Mouse (Mus musculus) thymus, adult 2 months (tissue): ENCODE data around the gene Nktr. TPM values are rescaled to one million over a fixed set of nuclear protein-coding genes. Genes with fewer than 3 reads are reported as not detected.

Source experiments
- DNase-seq: peaks from one replicate; pipeline ENCODE4 v3.0.0; 2021
- H3K27ac ChIP-seq: fragments of 200-500 bp; 2 replicates; pipeline ENCODE4 v1.5.1; 2012; ENCODE audit warnings: low read length, control low read depth; ENCODE audit not compliant: control insufficient read depth, insufficient read depth
- H3K27me3 ChIP-seq: fragments of 200-500 bp; 2 replicates; pipeline ENCODE4 v1.6.1; 2012; ENCODE audit warnings: mild to moderate bottlenecking, low read length, moderate library complexity, mixed read lengths; ENCODE audit not compliant: control insufficient read depth, insufficient read depth
- H3K36me3 ChIP-seq: fragments of 200-500 bp; 2 replicates; pipeline ENCODE4 v1.6.1; 2012; ENCODE audit warnings: mild to moderate bottlenecking, low read length, moderate library complexity; ENCODE audit not compliant: control insufficient read depth, insufficient read depth
- H3K4me1 ChIP-seq: fragments of 200-500 bp; replicated peaks from 2 replicates; pipeline ENCODE4 v1.6.1; 2012; ENCODE audit warnings: low read length; ENCODE audit not compliant: control insufficient read depth, insufficient read depth
- H3K4me3 ChIP-seq: fragments of 200-500 bp; 2 replicates; pipeline ENCODE4 v1.5.1; 2012; ENCODE audit warnings: mild to moderate bottlenecking, low read length, control low read depth, moderate library complexity; ENCODE audit not compliant: control insufficient read depth, insufficient read depth
- CTCF ChIP-seq: fragments of 200-500 bp; IDR thresholded peaks from 2 replicates; pipeline ENCODE4 v1.5.1; 2012; ENCODE audit warnings: mild to moderate bottlenecking, control low read depth, low read length, moderate library complexity, borderline replicate concordance; ENCODE audit not compliant: control insufficient read depth, poor library complexity, insufficient read depth; ENCODE audit errors: extremely low read depth
- POLR2A ChIP-seq: fragments of 200-500 bp; IDR thresholded peaks from 2 replicates; pipeline ENCODE4 v1.6.1; 2012; ENCODE audit warnings: mild to moderate bottlenecking, low read length, control low read depth, moderate library complexity; ENCODE audit not compliant: control insufficient read depth, poor library complexity, insufficient read depth; ENCODE audit errors: extremely low read depth
- WGBS: fragments of 180-500 bp; shearing (Covaris S2); methylation state at CpG from one replicate; pipeline ENCODE4 v1.1.7; 2018; 5-methylcytosine and 5-hydroxymethylcytosine counted together
- polyA plus RNA-seq: library from polyadenylated mRNA; depleted of rRNA; stranded (reverse); fragments of >200 nt; gene quantifications from 2 replicates; pipeline ENCODE4 v1.2.3, GENCODE M21; 2012

The Nktr gene
- polyA plus RNA-seq, 1 experiment, result 95.4 TPM

DNA sequence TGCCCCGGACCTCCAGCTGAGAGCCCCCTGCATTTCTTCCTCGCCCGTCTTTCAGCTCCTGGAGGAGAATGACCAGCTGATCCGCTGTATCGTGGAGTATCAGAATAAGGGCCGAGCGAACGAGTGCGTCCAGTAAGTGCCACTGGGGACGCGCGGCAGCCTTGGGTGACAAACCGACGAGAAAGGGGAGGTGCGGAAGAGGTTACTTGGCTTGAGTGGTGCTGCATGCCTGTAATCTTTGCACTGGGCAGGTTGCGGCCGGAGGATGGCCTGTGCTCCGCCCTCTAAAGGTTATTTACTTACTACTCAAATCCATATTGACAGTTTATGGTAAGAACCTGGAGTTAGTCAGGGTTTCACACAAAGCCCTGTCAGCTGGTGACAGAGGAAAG is 8.4 kb upstream of the Nktr start:
- H3K36me3 ChIP-seq, result peaks cover 7% of the 10 kb centered on the region
- peaks cover 10% of the 10 kb centered on the region for H3K4me1 ChIP-seq
- H3K27me3 ChIP-seq, result no peaks in the 10 kb centered on the region
- no peak for TF ChIP-seq POLR2A
- TF ChIP-seq CTCF, result no peak
- peak overlapping the region; percentile 90 for H3K4me3 ChIP-seq
- no peak for DNase-seq
- under 1% methylated on average over 18 of the region's 18 CpGs for WGBS
- H3K27ac ChIP-seq, result no peak overlapping the region

DNA sequence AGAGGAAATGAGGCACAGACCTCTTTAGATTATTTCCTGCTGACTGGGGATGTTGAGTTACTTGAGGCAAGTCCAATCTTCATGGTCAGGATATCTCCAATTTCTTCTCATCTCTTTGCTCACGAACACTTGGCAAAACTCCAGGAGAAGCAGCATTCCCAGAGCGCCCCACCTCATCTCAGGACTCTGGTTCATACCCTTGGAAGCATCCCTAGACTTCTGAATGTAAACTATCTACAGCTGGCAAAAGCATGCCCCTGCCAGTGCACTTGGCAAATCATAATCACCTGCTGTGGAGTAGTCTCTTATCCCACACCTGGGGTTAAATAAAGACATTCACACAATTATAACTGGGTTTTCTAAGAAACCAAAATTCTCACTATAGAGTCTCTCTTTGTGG is 1.9 kb upstream of the Nktr start:
- 94% methylated on average over 2 of the region's 2 CpGs for WGBS
- peaks cover 7% of the 10 kb centered on the region for H3K36me3 ChIP-seq
- no peak for DNase-seq
- no peak for TF ChIP-seq POLR2A
- no peak for TF ChIP-seq CTCF
- no peak overlapping the region for H3K27ac ChIP-seq
- H3K4me3 ChIP-seq, result no peak overlapping the region
- no peaks in the 10 kb centered on the region for H3K27me3 ChIP-seq
- H3K4me1 ChIP-seq, result peaks cover 9% of the 10 kb centered on the region

DNA sequence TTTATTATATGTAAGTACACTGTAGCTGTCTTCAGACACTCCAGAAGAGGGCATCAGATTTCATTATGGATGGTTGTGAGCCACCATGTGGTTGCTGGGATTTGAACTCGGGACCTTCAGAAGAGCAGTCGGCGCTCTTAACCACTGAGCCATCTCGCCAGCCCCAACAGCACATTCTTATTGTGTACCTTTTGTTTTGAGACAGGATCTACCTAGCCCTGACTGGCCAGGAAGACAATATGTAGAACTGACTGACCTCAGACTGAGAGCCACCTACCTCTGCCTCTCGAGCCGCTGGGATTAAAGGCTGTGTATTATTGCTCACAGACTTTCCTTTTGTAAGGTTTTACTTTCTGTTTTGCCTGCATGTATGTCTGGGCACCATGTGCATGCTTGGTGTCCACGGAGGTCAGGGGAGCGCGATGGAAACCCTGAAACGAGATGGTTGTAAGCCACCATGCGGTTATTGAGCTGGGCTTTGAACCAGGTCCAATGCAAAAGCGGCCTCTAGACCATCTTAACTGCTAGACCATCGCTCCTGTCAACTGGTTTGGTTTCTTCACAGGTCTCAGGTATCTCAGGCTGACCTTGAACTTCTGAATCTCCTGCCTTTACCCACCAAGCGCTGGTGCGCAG is 781 bp upstream of the Nktr start:
- H3K4me1 ChIP-seq, result peaks cover 9% of the 10 kb centered on the region
- H3K36me3 ChIP-seq, result no peaks in the 10 kb centered on the region; the same call in 1 of the 2 replicates
- H3K27me3 ChIP-seq, result no peaks in the 10 kb centered on the region
- TF ChIP-seq CTCF (no peak), POLR2A (no peak)
- WGBS, result 72% methylated on average over 15 of the region's 15 CpGs
- peak; percentile 19 for DNase-seq
- peak overlapping the region; percentile 54 for H3K4me3 ChIP-seq
- peak overlapping the region; percentile 69 for H3K27ac ChIP-seq

DNA sequence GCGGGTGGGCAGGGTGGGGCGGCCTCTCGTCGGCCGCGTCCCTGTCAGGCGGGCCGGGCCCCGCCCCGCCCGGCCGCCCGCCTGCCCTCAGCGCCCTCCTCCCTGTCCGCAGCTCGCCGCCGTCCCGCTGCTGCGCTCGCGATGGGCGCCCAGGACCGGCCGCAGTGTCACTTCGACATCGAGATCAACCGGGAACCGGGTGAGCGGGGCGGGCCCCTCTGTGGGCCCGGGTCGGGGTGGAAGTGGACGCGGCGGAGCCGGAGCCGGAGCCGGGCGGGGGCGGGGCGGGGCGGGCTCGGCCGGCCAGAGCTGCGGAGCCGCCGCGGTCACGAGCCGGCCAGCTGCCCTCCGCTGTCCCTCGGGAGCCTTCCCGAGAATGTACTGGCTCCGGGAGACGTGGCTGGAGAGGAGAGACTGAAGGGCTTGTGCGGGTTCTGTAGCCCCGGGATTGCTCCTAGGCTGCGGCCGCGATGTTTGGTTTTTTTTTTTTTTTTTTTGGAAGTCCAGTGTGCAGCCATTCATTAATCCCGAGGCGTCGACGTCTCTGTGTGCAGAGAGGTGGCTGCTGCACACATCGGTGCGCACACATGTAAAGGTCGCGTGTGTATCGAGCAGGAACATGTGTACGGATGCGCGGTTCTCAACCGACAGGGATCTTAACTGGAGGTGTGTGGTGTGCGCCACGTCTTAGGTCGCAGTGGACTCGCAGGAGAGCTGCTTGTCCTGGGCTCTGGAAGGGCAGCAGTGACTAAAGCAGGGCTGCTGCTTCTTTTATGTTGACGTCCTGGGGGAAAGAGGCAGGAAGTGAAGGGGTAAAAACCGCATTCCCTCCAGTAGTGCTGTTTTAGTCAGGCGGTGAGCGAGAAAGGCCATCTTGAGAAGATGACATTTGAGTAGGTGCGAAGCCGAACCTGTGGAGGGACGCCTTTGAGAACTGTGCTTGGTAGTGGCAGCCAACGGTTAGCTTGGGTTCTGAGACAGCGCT is 670 bp downstream of the Nktr start:
- TF ChIP-seq POLR2A (no peak), CTCF (no peak)
- H3K4me1 ChIP-seq, result peaks cover 9% of the 10 kb centered on the region
- H3K4me3 ChIP-seq, result peak overlapping the region; percentile 67
- WGBS, result under 1% methylated on average over 71 of the region's 87 CpGs
- H3K27me3 ChIP-seq, result no peaks in the 10 kb centered on the region
- H3K36me3 ChIP-seq, result no peaks in the 10 kb centered on the region
- peak overlapping the region; percentile 11; the same call in 1 of the 2 replicates for H3K27ac ChIP-seq
- DNase-seq, result peak; percentile 25

DNA sequence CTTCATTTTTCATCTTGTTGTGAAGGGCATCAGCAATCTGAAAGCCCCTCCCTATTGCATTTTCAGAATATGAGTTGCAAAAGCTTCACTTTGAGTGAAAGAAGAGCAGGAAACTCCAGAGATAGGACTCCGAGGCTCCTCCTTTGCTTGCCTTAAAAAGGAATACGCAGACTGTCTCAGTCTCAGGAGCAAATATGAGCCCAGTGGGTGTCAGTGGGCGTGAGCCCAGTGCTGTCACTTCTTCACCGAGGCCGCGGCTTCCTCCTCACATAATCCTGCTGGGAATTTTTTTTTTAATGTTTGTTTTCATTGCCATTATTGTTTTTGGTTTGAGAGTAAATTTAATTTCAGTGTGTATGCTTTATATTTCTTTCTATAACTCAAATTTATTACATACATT is 21.5 kb downstream of the Nktr start:
- H3K4me1 ChIP-seq, result no peaks in the 10 kb centered on the region
- TF ChIP-seq CTCF (no peak), POLR2A (no peak)
- peaks cover 48% of the 10 kb centered on the region for H3K36me3 ChIP-seq
- DNase-seq, result no peak
- H3K27ac ChIP-seq, result no peak overlapping the region
- WGBS, result 96% methylated on average over 6 of the region's 6 CpGs
- no peaks in the 10 kb centered on the region for H3K27me3 ChIP-seq
- no peak overlapping the region for H3K4me3 ChIP-seq

DNA sequence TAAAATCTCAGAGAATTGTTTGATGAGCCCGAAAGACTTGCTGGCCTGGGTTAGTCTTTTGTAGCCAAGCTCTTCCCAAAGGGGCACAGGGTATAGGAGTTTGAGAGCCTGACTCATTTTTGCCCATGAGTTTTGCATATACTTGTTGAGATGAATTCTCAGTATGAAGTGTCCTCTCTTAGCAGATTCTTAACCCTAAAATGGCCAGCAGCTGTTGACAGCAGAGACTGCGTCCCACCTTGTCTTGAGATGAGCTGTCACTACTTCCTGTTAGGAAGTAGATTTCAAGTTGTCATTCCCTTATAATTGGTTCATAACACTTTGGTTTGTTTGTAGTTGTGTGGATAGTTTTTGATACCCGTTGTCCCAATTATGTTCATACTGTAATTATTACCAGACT is 22.2 kb downstream of the Nktr start:
- H3K36me3 ChIP-seq, result peaks cover 49% of the 10 kb centered on the region
- 97% methylated on average over 3 of the region's 3 CpGs for WGBS
- H3K4me1 ChIP-seq, result no peaks in the 10 kb centered on the region
- TF ChIP-seq POLR2A (no peak), CTCF (no peak)
- no peak overlapping the region for H3K4me3 ChIP-seq
- no peak overlapping the region for H3K27ac ChIP-seq
- DNase-seq, result no peak
- H3K27me3 ChIP-seq, result no peaks in the 10 kb centered on the region
